Mouse (Mus musculus) layer of hippocampus, postnatal 36 days (tissue): ENCODE results near the gene Ift27. TPM values are rescaled to one million over a fixed set of nuclear protein-coding genes. Genes with fewer than 3 reads are reported as not detected.
A peak's percentile ranks its signal among the peaks of the same experiment; 100 is the strongest.

Source experiments
- DNase-seq, 2 experiments: peaks; one replicate each; pipeline ENCODE4 v3.0.0; 2022
- total RNA-seq, 2 experiments: library from RNA; stranded (reverse); gene quantifications; 2 replicates each; pipeline ENCODE4 v1.2.3; 2021

Ift27 gene
- total RNA-seq, 2 experiments from 2014 or later, result 19.9 to 20.3 TPM

GRCm38 (mm10) chr15:78172256-78172898 lies 1.5 kb downstream of the Ift27 start:
- no peak for DNase-seq

DNA sequence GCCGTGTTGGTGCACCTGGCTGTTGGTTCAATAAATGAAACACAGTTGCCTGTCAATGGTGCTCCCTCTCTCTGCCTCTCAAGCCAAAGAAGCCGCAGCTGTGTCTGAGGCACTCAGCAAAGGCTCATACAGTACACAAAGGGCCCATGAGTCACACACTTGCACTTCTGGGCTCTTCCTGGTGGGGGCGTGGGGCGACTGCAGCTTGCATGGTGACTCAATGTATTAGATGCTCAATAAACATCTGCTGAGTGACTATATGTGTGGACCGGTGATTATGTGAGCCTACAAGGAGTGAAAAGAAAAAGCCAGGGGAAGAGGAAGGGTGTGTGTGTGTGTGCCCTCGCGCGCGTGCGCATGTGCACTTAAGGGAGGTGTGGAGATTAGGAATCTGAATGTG lies 2.3 kb downstream of the Ift27 start:
- no peak for DNase-seq

DNA sequence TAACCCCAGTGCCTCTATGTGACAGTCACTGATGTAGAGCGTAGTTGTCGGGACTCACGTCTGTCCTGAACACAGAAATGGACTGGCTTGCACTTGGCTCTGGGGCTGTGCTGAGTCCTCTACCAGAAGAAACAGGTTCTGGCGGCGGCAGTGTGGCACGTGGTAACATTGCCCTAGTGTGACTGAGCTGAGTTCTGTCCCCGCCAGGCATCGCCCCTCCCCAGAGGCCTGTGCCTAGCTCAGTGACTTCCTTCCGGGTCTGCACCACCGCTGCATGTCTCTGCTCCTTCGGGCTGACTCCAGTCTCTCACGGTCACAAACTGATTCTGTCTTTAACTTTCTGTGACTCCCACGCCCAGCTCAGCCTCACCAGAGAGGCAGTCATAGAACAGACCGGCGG lies 3.2 kb downstream of the Ift27 start:
- no peak for DNase-seq

- peak in 1 of 2 experiments; percentile 67 for DNase-seq
Observed at GRCm38 (mm10) chr15:78169566-78169965, 4.3 kb downstream of the Ift27 start.

GRCm38 (mm10) chr15:78165292-78165691 lies 8.6 kb downstream of the Ift27 start:
- no peak for DNase-seq

- no peak for DNase-seq
Observed at GRCm38 (mm10) chr15:78164466-78164865, 9.4 kb downstream of the Ift27 start.

- DNase-seq, result no peak
Observed at GRCm38 (mm10) chr15:78161946-78162345, 12.0 kb downstream of the Ift27 start.

GRCm38 (mm10) chr15:78158335-78158734 lies 15.6 kb downstream of the Ift27 start:
- DNase-seq, result no peak

DNA sequence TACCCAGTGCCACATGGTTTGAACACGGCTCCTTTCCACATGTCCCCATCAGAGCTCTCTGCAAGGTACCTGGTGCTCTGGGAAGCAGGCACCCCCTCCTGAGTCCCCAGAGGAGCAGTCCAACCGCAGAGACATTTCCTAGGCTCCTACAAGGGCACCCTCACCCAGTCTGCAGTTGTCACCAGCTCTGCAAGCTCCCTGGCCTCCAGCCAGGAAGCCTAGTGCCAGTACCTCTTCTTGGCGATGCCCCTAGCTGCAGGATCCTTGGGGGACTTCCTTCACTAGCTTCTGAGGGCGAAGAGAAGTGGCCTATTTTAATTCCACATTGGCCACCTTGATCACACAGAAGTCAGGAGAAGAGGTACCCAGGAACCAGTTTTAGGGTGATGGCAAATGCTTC lies 16.1 kb downstream of the Ift27 start:
- no peak for DNase-seq

- DNase-seq, result no peak
Observed at GRCm38 (mm10) chr15:78157330-78157729, 16.6 kb downstream of the Ift27 start.

DNA sequence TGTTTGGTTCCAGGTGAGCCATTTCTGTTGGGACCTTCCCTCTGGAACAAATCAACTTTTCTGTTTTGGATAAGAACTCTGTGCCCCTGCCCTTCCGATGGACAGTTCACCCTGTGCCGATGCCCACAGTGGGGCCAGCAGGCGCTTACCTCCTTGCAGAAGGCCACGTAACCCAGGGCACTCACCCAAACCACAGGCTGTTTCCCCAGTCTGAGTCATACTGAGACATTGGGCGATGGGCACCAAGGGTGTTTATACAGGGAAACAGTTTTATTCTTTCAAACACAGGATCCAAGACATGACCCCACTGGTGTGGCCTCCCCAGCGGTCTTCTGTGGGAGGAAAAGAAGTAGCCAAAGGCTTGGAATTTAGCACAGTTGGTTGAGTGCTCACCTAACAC lies 18.5 kb downstream of the Ift27 start:
- DNase-seq, result no peak

DNA sequence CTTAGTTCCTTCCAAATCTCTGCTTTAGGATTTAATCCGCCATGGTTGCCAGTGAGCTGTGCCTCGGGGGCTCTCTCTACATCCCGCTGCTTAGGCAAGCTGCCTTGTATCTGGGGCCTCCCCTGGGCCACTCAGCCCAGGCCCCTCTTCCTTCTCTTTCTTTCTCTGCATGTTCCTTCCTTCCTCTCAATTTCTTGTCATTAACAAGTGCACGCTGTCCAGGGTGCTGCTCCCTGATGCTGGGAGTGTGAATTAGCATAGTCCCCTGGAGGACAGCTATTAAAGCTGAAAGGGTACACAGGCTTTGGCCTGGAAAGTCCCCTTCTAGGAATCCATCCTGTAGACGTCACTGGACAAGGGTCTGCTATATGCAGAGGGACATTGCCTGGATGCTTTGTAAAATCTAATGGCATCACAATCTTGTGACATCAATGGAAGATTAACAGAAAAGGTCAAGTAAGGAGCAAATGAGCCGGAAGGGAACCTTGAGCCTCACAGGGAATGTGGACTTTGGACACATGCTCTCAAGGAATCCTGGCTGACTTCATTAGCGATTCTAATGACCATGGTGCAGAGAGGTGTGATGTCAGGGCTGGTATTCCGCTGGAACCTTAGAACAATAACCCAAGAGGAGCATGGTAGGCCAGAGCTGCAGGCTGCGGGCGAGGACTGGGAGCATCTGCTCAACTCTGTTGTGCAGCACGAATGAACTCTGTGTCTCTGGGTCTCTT lies 20.7 kb downstream of the Ift27 start:
- no peak for DNase-seq

DNA sequence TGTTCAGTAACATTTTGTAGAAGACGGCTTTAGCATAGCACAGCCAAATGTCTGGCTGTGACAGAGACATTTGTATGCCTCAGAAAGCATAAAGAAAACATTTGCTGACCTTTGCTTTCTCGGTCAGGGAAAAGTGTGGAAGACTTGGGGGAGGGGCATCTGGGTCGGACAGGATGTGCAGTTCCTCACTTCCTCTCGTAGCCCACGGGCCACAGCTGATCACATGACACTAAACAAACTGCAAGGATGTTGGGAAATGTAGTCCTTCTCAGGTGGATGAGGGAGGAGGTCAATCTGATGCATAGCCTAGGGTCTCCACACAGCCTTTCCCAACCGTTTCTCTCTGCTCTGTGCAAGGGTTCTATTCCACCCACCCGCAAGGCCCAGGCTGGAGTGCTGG lies 25.3 kb downstream of the Ift27 start:
- no peak for DNase-seq

GRCm38 (mm10) chr15:78140226-78140625 lies 33.7 kb downstream of the Ift27 start:
- DNase-seq, result no peak

DNA sequence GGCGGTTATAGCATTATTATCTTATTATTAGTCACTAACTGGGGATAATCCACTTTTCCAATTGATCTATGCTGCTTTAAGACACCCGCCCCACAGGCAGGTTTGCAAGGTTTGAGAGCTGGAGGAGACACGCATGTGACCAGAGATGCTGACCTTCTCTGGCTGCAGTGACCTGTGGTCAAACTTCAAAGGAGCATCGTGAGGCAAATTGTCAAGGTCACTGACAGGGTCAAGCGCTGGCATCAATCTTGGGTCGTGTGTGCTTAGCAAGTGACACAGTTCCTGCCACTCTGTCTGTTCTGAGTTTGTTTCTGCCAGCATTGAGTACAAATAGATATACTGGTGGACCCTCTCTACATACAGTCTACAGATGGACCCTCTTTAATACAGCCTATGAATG lies 39.3 kb downstream of the Ift27 start:
- DNase-seq, result no peak

- DNase-seq, result no peak
Observed at GRCm38 (mm10) chr15:78133389-78133788, 40.5 kb downstream of the Ift27 start.

DNA sequence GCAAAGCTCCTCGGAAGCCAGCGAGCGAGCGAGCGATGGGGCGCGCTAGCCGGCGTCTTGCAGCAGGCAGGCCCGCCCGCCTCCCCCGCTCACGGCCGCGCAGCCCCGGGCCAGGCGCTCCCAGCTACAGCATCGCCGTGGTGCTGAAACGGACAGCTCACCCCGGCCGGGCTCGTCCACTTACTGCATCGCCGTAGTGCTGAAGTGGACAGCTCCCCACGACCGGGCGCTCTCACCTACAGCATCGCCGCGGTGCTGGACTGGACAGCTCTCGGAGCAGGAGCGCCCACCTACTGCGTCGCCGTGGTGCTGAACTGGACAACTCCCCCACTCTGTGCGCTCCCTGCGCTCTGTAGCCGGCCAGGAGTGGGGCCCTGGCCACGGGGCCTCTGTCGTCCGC lies 54.2 kb downstream of the Ift27 start, which contains the start of gene Cacng2:
Cacng2 (minus strand) TSS at position 325 of the 400 bp plus-strand sequence.
- DNase-seq, result peak; percentile 86

GRCm38 (mm10) chr15:78119248-78119647 lies 54.7 kb downstream of the Ift27 start:
- peak; percentile 32 to 48 for DNase-seq

GRCm38 (mm10) chr15:78118275-78118995 lies 55.5 kb downstream of the Ift27 start:
- DNase-seq, result peak in 1 of 2 experiments; percentile 11

DNA sequence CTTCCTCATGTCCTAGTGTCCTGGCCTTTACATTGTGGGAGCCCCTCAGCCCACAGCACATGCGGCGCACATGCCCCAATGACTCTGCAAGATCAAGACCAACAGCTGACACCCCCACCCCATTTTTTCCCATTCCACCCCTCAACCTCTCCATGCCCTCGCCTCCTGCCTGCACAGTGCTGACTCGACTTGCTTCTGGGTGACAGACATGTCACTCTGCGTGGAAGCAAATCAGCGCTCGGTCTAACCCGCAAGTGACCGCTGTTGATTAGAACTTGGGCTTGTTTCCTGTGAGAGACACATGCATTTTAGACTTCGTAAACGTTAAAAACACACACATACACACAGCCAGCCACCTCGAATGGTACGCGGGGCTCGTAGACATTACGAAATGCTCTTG lies 56.2 kb downstream of the Ift27 start:
- DNase-seq, result peak in 1 of 2 experiments; percentile 12

DNA sequence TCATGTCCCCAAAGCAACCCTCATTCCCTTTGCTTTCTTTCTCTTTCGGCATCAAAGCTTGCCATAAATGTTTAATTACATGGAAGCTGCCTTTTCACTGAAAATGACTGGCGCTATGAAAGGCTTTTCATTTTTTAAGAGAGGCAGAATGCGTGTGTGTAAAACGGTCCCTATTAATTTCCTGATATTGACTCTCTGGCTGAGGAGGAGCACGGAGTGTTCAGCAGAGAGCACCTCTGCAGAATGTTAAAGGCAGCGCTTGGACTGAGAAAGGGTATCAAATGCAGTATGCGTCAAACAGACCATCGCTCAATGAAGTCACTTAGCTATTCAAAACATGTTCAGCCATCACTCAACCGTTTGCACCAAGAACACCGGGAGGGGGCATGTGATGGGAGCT lies 57.0 kb downstream of the Ift27 start:
- peak in 1 of 2 experiments; percentile 10 for DNase-seq

GRCm38 (mm10) chr15:78116244-78116643 lies 57.7 kb downstream of the Ift27 start:
- no peak for DNase-seq
